ENCODE assay signal across 12 mouse cellular contexts in the genomic region with DNA sequence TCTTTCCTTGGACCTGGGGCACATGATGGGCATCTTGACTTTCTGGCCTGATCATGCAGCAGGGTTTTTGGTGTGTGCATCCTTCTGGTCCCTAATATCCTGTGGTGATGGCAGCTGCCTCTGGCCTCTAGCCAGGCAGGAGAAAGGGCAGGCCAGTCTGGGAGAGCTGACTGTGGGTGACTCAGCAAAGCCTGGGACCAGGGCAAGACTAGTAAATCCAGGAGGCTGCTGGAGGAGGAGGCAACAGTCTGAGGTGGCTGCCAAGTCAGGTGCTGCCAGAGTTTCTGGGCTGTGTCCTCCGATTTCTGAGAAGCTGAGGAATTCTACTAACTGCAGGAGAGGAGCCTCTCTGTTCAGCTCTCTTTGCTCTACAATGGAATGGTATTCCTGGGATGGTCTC. TPM values are rescaled to one million over a fixed set of nuclear protein-coding genes. Genes with fewer than 3 reads are reported as not detected.
DNase-seq lines count a peak whose midpoint lies in the region; TF ChIP-seq lines count a peak whose summit lies in the region.
"Had no signal": no experiment of that assay in that cellular context is flagged by ENCODE, and none has a peak within 500 bp of the region (broad histone marks: within the 10 kb centered on the region; RNA-seq: fewer than 3 reads in every experiment).

No protein-coding gene starts in this region.

- H3K27ac ChIP-seq in layer of hippocampus, adult 2 months: peak overlapping the region; percentile 44; the same call in 1 of the 2 replicates
- H3K27ac ChIP-seq in MEL (ENCODE audit: control insufficient read depth, low read depth, low read length): no peak overlapping the region
- H3K27ac ChIP-seq: forebrain, embryonic 13.5 days; hindbrain, embryonic 14.5 days; limb, embryonic 13.5 days had no signal

- DNase-seq in layer of hippocampus, adult 2 months (ENCODE audit: low spot score in 2 of 2): no peak
- DNase-seq in layer of hippocampus, adult 9-11 months: no peak
- peak; percentile 30 for DNase-seq in MEL (ENCODE audit: low read depth, low spot score)
- peak; percentile 84 for DNase-seq in adrenal gland, postnatal 14 days
- peak; percentile 75 for DNase-seq in fibroblast of lung, adult 2 months (ENCODE audit: low read depth)
- DNase-seq in spleen, postnatal 14 days (ENCODE audit: low spot score in 2 of 2): no peak
- no peak for DNase-seq in neural tube, embryonic 10.5 days (ENCODE audit: extremely low spot score, low spot score)
- no peak for DNase-seq in thymus, postnatal 14 days

- H3K36me3 ChIP-seq in MEL (ENCODE audit: control insufficient read depth in 1 of 2, insufficient read depth in 2 of 2, low read length in 2 of 2): no peaks in the 10 kb centered on the region; a peak in 1 of 4 replicates
- H3K36me3 ChIP-seq: limb, embryonic 13.5 days had no signal

- TF ChIP-seq CTCF in layer of hippocampus, adult 2 months (conservative IDR thresholded peaks at IDR 0.05): no peak
- TF ChIP-seq CTCF in MEL (IDR thresholded peaks at IDR 0.05 in 2 of 3, conservative IDR thresholded peaks at IDR 0.05 in 1 of 3; ENCODE audit: control insufficient read depth in 1 of 3, insufficient read depth in 1 of 3, low read depth in 2 of 3, low read length in 3 of 3, poor library complexity in 1 of 3, severe bottlenecking in 1 of 3): no peak

- TF ChIP-seq POLR2A in MEL (IDR thresholded peaks at IDR 0.05; ENCODE audit: control insufficient read depth in 1 of 2, insufficient read depth in 1 of 2, low read depth in 1 of 2, low read length in 2 of 2, poor library complexity in 1 of 2): no peak

- no peaks in the 10 kb centered on the region for H3K9me3 ChIP-seq in MEL (replicated peaks; ENCODE audit: insufficient read depth, low read length)
- H3K9me3 ChIP-seq: forebrain, embryonic 13.5 days had no signal

- no peak overlapping the region for H3K4me3 ChIP-seq in layer of hippocampus, adult 2 months
- no peak overlapping the region for H3K4me3 ChIP-seq in MEL (ENCODE audit: control insufficient read depth in 1 of 2, insufficient read depth in 1 of 2, low read depth in 2 of 2, low read length in 2 of 2)
- H3K4me3 ChIP-seq: forebrain, embryonic 13.5 days; limb, embryonic 13.5 days; megakaryocyte, embryonic 14.5 days had no signal

- H3K4me1 ChIP-seq in MEL (ENCODE audit: control insufficient read depth in 1 of 2, insufficient read depth in 2 of 2, low read length in 2 of 2): peaks cover 0 to 5% of the 10 kb centered on the region in 2 experiments; a peak in 1 of 4 replicates
- H3K4me1 ChIP-seq: limb, embryonic 13.5 days had no signal

- no peaks in the 10 kb centered on the region; a peak in 1 of 4 replicates for H3K27me3 ChIP-seq in MEL (ENCODE audit: control insufficient read depth in 1 of 2, insufficient read depth in 2 of 2, low read length in 2 of 2)
- H3K27me3 ChIP-seq: forebrain, embryonic 13.5 days; limb, embryonic 13.5 days had no signal

- no peak for TF ChIP-seq EP300 in MEL (IDR thresholded peaks at IDR 0.05; ENCODE audit: low read depth in 1 of 2, low read length in 2 of 2)

- no peak overlapping the region for H3K9ac ChIP-seq in MEL (ENCODE audit: control insufficient read depth, low read depth, low read length, poor library complexity, severe bottlenecking)
- H3K9ac ChIP-seq: forebrain, embryonic 13.5 days; hindbrain, embryonic 14.5 days; limb, embryonic 13.5 days had no signal

- no peak for TF ChIP-seq RAD21 in MEL (IDR thresholded peaks at IDR 0.05; ENCODE audit: low read depth, low read length)

- no peaks in the 10 kb centered on the region for H3K79me2 ChIP-seq in MEL (ENCODE audit: control insufficient read depth, insufficient read depth, low read length, poor library complexity)

TF ChIP-seq in MEL, 35 proteins besides CTCF, POLR2A, EP300 and RAD21:
- no peak for TF ChIP-seq USF2 (IDR thresholded peaks at IDR 0.05; ENCODE audit: borderline replicate concordance in 1 of 2, insufficient read depth in 1 of 2, low read depth in 1 of 2, low read length in 2 of 2)
- TF ChIP-seq ZC3H11A (IDR thresholded peaks at IDR 0.05; ENCODE audit: low read depth, low read length): no peak
- TF ChIP-seq SMC3 (IDR thresholded peaks at IDR 0.05; ENCODE audit: low read depth, low read length): no peak
- no peak for TF ChIP-seq TCF12 (IDR thresholded peaks at IDR 0.05; ENCODE audit: low read depth, low read length)
- TF ChIP-seq MEF2A (IDR thresholded peaks at IDR 0.05; ENCODE audit: extremely low read depth, insufficient replicate concordance, low read depth, low read length, poor library complexity, severe bottlenecking): no peak
- no peak for TF ChIP-seq ZMIZ1 (IDR thresholded peaks at IDR 0.05; ENCODE audit: low read depth, low read length)
- no peak for TF ChIP-seq GATA1 (IDR thresholded peaks at IDR 0.05; ENCODE audit: low read depth, low read length)
- TF ChIP-seq JUND (IDR thresholded peaks at IDR 0.05; ENCODE audit: low read depth, low read length): no peak

RNA-seq across cellular contexts. Expression of a gene that starts 3.3 kb away (rescaled TPM):
- total RNA-seq in layer of hippocampus, adult 2 months (2021): under 1 TPM; 0.20 to 0.37 TPM
- total RNA-seq in MEL (2012; rRNA removed): not detected in 2 replicates
- not detected for polyA plus RNA-seq in MEL (2012; ENCODE audit: insufficient read depth in 1 of 2, insufficient read length in 2 of 2, low read depth in 1 of 2, low replicate concordance in 2 of 2, missing spikeins in 1 of 2)
- 0.64 TPM in 1 of 2 replicates, not detected in the other for total RNA-seq in adrenal gland, postnatal 14 days (2021)
- polyA plus RNA-seq: forebrain, embryonic 13.5 days; hindbrain, embryonic 14.5 days; limb, embryonic 13.5 days had no signal

Comparison
In these comparisons a context has a peak if more than half of its experiments do, and no peak if none do; other contexts are left out.
1. DNase-seq: peak in MEL (single experiment), adrenal gland, postnatal 14 days (single experiment) and fibroblast of lung, adult 2 months (single experiment); none in layer of hippocampus, adult 2 months (0 of 2), layer of hippocampus, adult 9-11 months (single experiment), spleen, postnatal 14 days (0 of 2), neural tube, embryonic 10.5 days (single experiment) and thymus, postnatal 14 days (single experiment).